Mouse (Mus musculus) spleen, postnatal 36 days (tissue): ENCODE measurements at regions not wholly inside any gene's neighbourhood (a gene's known extent, or its start where the extent isn't known, plus 50 kb on each side); places are given as distances from the start of the nearest gene placed in this dataset.

ENCODE experiments used
- DNase-seq, 2 experiments: peaks; one replicate each; pipeline ENCODE4 v3.0.0; 2022; ENCODE audit warnings: low spot score in 2 of 2, mixed read lengths in 1 of 2

DNA sequence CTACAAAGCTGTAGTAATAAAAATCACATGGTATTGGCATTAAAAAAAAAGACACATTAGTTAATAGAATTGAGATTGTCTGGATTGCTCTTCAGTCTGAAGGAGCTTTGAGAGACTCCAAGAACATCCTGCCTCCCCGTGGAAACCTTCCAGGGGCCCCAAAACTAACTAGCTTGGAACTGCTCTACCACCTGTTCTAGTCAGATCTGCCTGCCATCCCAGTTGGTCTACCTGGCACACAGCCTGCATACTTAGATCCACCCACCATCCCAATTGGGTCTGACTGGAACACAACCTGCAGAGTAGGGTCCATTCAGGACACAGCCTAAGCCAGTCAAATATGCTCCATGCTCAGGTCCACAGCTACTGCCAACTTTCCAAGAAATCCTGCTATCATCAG, 503.6 kb downstream of the Rapgef2 start:
- DNase-seq = no peak

DNA sequence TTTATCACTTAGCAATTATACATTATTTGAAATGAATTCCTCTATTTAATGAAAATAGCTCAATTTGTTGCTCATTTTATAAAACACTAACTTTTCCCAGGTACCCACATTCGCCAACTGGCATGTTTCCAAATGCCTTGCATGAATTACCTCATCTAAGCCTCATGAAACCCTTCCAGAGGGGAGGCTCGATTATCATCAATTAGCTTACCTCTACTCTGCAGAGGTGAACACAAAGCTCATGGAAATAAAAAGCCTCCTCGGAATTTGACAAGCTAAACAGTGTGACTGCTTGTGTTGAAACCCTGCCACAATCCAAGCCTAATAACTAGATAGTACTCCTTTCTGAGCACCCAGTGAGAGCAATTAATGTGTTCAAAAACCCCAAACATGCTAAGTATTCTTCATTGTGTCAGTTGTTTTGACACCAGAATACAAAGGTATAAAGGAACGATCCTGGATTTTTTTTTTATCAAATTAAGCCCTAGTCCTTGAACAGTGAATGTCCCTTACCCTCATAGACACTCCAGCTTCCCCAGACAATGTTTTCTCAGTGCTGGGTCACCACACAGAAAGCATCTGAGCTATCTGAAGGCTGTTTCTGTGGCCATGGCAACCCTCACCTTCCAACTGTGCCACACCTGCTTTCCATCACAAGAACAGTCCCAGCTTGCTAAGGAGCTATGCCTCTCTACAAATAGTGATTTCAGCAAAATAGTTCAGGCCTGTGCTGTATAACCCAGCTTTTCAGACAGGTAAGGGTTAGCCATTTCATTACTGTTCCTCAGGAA, 530.4 kb downstream of the Rapgef2 start:
- DNase-seq = no peak

DNA sequence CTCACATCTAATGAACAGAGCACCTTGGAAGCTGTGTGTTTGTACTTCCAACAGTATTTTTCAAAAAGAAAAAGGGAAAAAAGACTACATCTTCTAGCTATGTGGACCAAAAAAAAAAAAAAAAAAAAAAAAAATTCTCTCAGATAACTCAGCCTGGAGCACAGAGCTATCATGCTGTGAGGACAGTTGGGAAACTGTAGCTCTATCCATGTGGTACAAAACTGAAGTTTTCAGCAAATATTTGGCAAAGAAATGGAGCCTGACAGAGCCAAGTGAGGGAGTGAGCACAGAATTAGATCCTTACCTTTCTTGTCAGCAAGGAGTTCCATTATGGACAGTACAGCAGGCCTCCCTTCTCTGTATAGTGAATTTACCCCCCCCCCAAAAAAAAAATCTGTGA, 550.2 kb downstream of the Rapgef2 start:
- no peak for DNase-seq

DNA sequence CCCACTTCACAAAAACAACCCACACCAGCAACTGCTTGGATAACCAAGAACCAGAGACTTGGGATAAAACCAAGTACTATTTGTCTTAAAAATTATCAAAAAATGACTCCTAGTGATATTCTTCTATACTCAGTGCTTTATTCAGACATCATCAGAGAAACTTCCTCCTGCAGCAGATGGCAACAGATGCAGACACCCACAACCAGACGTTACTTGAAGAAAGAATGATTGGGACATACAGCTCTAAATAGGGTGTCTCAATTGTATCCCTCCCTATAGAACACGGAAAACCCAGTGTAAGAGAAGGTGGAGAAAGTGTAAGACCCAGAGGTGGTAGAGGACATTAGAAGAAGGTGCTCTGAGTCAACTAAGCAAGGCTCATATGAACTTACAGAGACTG, 569.6 kb downstream of the Rapgef2 start:
- DNase-seq = no peak

DNA sequence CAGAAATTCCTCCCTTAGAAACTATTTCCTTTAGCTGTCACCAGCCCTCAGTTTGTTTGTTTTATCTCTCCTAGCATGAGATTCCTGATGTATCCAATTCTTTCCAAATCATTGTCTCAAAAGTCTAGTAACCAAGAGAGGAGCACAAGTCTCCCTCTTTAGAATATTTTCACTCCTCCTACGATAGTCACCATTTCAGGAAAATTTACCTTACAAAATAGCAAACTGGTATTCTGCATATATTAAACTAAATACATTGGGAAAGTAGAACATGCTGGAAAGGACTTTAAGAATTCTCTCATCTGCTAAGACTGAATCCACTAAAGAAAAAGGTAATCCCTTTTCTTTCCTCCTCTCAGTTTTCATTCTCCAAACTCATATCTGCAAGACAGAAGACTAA, 578.6 kb downstream of the Rapgef2 start:
- DNase-seq = no peak

DNA sequence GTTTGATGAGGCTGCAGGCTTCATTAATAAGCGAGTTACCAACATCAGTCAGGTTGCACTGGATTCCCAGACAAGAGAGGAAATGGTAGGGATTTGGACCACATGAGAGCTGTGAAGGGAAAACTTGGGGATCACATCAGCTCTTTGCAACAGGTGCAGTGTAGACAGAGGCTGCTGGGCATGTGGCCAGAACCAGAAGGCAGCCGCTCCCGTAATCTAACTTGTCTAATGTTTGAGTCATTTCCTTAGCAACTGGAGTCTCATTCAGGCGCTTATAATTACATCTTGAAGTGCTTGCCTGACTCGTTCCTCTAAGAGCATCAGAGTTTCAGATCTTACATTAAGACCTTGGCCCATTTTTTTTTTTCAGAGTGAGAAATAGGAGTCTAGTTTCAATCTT, 587.4 kb downstream of the Rapgef2 start:
- no peak for DNase-seq

DNA sequence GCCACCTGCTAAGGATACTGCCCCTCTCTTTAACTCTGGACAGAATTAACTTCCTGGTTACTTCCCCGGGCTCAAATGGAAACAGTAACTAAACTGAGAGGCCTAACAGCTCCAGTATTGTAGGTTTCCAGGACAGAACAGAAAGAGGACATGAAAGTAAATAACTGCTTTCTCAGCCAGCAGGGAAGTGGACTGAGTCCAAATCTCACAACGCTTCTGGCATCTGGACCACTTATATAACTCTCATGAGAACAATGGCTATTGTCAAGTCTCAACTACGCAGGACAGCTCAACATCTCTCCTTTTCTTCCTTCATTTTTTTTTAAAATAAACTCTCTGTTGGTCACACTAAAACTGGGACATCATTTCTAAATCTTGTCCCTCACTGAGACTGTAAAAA, 594.8 kb downstream of the Rapgef2 start:
- DNase-seq = no peak

DNA sequence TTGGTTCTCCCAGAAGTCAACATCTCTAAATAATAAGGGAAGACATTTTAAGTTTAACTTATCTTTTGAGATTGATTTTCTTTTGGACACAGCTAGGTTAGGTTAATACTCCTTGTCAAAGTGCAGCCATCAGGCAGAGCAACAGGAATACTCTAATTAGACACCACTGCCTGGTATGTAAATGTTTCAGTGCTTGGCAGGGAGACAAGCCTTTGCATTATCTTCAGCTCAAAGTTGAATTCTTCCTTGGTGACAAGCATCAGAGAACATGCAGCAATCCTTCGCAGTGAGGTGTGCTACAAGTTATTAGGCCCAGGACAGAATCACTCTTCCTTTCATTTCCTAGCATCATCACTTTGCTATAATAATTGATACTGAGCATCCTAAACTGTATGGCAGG, 608.7 kb downstream of the Rapgef2 start:
- no peak for DNase-seq

DNA sequence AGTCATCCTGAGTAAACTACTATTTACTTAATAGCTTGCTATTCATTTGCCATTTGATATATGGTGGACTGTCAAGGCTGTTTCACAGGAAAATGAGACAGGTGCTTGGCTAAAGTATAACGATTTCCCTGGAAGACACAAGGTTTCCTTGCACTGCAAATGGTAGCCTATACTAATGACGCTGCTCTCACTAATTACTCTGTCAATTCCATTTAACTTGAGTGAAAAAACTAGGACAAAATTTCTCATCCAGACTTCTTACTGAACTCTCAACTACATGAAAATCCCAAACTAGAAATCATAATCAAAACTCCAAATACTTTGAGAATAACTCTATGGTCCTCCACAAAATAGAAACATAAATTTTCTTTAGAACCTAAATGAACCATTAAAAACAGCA, 609.5 kb downstream of the Rapgef2 start:
- no peak for DNase-seq

DNA sequence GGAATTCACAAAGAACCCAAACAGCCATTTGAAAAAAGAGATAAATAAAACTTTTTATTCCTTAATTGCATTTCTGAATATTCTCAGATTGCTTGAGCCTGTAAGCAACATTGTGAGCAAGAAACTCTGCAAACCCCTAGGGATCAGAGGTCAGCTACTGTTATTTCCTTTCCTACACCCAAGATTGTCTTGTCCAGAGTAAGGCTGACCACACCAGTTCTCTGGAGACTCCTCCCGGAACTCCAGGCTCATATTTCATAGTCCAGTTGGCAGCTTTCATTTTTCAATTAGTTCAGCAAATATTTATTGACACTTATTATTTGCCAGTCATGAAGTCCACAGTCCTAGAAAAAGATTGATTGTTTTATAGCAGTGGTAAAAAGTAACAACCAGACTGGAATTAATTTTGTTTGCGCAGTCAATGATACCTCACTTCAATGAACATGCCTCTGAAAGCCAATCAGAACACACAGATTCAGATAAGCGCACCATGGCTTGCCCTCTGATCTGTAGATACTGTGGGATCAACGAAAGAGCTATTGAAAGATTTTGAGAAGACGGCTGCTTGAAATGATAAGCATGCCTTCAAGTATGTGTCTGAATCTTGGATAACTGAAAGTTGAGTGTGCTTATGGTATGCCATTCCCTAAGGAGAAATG, 611.7 kb downstream of the Rapgef2 start:
- DNase-seq = no peak

DNA sequence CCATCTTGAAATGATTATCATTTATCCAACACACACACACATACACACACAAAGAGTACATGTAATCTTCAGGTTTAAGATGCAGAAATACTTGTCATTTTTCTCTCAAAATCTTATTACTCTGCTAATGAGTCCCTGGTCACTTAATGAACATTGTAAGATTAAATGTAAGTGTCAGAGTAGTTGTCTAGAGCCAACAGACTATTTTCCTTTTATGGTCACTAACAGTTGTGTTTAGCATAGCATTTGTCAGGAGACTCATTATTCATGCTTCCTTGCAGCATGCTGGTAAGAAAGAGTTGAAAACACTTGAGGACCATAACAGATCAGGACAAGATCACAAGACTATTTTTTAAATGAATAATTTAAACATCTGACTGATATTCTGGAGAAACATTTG, 618.3 kb downstream of the Rapgef2 start:
- DNase-seq = no peak

DNA sequence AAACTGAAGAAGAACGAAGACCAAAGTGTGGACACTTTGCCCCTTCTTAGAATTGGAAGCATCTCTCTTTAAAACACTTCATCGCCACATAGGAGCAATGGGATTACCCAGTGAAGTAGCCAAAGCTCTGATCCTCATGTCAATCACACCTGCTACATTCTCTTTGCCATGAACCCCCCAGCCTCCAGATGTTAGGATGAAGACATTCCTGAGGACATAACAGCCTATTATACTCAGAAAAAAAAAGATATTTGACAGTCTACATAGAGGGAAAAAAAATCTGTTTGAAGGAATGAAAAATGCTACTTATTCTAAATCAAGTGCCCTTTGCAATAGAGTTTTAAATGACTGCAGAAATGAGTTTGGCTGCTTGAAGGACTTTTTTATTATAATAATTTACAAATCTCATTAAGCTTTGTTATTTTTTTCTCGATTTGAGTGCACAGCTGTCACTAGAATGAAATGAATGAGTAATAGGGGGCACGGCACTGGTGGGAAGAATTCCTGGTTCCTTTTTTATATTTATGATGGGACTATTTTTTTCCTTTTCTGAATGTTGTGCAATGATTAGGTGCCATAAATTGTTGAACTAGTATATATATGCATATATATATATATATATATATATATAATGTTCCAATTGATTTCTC, 618.8 kb downstream of the Rapgef2 start:
- no peak for DNase-seq

DNA sequence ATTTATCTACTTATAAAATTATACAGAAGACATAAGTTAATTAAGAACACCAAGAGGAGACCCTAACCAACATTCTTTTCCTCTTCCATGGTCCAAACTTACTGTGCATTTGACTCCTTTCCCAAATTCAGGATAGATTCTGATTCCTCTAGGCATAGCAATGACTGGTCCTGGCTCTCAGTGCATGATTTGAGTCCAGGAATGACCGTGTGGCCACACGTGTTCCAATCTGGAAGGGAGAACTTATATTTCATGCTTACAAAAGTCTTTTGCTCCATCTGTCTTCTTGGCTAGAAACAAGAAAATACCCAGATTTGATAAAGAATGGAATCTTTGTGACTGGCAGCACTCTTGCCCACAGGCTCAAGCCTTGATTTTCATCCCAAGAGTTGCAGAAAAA, 638.2 kb downstream of the Rapgef2 start:
- DNase-seq = no peak

DNA sequence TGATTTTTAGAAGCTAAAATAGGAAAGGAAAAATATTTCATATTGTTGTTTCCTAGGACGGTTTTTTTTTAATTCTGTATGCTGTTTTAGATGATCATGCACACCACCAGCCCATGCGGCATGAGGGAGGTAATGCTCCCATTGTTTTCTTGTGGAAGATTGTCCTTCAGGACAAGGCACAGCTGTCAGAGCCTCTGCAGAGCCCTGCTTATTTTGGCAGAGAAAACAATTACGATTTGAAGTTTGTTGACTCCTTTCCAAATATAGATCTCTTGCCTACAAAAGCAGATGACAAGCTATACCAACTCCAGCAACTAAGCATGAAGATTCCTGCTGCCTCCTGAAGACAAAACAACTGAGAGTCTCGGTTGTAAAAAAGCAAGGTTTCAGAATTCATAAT, 650.9 kb downstream of the Rapgef2 start:
- DNase-seq = no peak

DNA sequence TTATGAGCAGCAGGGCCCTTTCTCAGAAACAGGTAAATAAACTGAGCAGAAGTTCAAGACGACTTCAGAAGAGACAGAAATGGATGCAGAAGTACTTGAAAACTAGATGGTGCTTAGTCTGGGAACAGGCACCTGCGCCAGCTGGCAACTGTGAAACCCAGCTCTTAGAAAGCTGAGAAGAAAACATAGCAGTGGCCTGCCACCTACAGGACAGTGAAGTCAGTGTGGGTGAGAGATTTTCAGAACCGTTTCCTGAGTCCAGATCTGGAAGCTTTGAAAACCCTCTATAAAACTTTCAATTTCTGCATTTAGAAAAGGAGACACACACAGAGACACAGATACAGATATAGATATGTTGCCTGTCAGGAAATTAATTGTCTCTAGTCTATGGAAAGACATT, 667.4 kb downstream of the Rapgef2 start:
- no peak for DNase-seq

DNA sequence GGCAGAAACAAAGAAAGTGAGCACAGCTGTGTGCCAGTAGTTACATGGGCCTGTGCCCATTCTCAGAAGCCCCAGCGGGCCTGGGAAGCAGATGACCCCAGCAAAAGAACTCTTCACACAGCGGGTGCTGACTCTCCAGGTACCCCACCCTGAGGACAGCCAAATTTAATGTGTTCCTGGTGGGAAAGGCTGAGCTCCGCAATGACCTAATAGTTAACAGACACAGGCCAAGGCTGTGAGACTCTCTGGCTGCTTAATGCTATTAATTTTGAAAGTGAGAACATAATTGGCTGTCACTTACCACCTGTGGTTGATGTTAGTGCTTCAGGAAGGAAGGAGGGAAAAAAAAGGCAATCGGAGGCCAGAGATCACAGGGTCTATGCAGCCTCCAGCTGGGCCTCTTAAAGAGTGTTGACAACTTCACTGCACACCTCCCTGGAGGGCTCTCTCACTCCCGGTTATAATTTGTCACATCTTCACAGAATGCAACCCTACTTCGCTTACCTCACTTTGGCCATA, 691.5 kb downstream of the Rapgef2 start:
- no peak for DNase-seq

DNA sequence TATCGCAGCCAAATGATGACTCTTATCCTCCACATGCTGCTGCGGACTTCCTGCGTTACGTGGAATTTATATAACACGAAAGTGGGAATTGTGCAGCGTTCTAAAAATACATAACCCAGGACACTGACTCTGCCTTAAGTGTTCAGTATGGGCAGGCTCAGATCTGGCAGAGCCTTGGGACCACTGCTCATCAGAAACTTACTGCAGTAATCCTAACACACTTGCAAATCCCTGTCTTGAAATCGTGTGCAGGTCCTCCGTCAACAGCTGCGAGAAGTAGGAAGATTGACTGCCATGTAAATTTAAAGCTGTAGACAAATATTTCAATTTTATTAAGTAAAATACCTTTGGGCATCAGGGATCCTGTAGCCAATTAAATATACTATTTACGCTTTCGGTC, 692.0 kb downstream of the Rapgef2 start:
- DNase-seq = no peak

DNA sequence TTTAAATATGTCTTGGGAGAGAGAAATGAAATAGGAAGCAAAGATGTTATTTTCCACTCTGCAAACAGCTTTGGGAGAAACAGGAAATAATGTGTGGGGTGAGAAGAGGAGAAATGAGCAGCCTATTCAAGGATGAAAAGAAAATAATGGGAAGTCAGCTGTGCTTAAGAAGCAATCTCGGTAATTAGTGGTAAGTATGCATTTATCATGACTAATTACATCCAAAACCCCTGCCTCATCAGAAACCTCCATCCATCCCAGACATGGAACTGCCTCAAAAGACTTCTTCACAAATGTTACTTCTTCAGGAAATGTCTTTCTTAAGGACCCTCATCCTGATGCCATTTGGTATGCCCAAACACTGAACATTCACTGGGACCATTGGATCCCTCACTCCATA, 699.7 kb downstream of the Rapgef2 start:
- no peak for DNase-seq

DNA sequence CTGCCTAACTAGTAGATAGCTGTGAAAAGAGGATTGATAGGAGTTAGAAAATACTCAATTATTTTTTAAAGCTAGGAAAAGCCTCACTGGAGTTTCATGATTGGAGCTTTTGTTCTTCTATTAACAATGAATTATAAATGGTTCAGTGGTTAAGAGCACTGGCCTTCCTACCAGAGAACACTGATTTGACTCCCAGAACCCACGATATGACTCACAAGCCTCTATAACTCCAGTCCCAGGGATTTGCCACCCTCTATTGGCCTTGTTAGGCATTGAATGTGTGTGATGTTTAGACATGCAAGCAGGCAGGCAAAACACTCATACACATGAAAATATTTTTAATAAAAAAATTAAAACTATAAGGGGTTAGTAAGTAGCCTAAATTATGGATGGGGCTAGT, 704.4 kb downstream of the Rapgef2 start:
- DNase-seq = no peak

DNA sequence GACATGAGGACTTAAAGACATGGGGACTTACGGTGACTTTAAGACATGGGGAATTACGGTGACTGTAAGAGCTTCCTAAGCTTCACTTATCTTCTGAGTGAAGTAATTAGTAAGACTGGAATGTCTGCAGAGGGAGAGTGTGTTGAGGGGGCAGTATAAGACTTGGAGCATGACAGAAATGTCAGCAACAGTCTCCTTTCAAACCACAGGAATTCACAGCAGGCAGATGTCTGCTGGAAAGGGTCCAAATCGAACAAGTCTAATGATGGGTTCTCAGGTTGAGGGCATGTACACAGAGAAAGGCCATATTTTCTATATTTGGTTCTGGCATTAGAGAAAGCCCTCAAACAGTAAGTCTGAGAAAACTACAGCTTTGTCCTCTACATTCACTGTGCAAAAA, 705.2 kb downstream of the Rapgef2 start:
- DNase-seq = no peak

DNA sequence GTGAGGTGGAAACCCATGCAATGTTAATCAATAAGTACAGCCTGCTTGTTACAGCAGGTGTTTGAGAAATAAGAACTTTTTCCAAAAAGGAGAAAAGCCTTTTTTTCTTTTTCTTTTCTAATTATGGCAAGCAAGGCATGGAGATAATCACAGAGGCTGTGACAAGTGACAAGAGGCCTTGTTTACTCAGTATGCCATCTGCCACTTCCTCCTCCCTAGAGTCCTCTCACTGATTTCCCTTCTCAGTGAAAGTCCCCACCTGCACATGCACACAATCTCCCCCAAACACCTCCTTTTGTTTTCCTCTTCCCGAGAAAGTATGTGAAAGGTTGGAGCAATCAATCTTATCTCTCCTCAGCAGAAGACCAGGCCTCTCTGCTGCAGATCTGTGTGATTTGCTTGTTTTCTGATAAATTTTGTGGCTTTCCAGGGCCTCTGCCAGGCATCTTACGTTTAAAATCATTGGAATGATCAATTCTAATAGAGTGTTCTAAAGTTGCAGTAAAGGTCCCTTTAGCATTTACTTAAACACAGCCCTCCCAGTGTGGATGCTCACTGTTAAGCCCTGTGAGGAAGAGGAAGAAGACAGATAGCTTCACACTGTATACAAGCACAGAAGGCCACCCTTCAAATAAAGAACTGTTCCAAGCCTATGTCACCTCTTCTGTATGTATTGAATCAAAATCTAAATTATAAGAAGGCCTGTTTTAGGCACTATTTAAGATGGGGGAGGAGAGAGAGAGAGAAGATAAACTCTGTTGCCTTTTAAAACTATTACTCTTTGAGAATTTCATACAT, 710.5 kb downstream of the Rapgef2 start:
- no peak for DNase-seq

DNA sequence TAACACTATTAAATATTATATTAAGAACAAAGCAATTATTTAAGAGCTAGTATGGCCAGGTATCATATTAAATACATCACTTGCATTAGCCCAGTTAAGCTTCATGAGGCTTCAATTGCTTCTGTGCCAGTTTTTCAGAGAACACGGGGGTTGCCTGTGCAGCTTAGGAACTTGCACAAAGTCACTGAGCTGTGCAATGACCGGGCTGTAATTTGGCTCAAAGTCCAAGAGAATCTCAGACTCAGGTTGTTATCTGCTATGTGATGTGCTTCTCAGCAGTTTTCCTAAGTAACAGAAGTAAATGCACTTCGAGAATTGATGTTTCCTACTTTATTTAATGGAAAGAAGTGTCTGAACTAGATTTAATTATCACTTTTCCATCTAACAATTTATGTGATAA, 711.5 kb downstream of the Rapgef2 start:
- DNase-seq = no peak
